Mouse (Mus musculus) liver, adult 2 months (tissue): ENCODE data around the gene Tigd3.
A peak's percentile ranks its signal among the peaks of the same experiment; 100 is the strongest.

Experiments
- CTCF ChIP-seq: fragments of 200-500 bp; IDR thresholded peaks from 2 replicates; pipeline ENCODE4 v1.5.1; 2011; ENCODE audit warnings: low read depth, low read length, control low read depth
- POLR2A ChIP-seq: fragments of 200-500 bp; IDR thresholded peaks from 2 replicates; pipeline ENCODE4 v1.6.1; 2011; ENCODE audit warnings: low read length, control low read depth; ENCODE audit not compliant: insufficient read depth; ENCODE audit errors: extremely low read depth

- TF ChIP-seq POLR2A (peak; percentile 99), CTCF (0 out of 2 replicates have a peak, but pooled peaks have one; percentile 0)
Measured at GRCm38 (mm10) chr19:5845319-5846135, 48.4 kb downstream of the Tigd3 start.
